Mouse (Mus musculus) thymus, postnatal 14 days (tissue): ENCODE results near the gene Trpm7.

ENCODE experiments used
- DNase-seq: peaks from one replicate; pipeline ENCODE4 v3.0.0; 2021

Gene Trpm7

DNA sequence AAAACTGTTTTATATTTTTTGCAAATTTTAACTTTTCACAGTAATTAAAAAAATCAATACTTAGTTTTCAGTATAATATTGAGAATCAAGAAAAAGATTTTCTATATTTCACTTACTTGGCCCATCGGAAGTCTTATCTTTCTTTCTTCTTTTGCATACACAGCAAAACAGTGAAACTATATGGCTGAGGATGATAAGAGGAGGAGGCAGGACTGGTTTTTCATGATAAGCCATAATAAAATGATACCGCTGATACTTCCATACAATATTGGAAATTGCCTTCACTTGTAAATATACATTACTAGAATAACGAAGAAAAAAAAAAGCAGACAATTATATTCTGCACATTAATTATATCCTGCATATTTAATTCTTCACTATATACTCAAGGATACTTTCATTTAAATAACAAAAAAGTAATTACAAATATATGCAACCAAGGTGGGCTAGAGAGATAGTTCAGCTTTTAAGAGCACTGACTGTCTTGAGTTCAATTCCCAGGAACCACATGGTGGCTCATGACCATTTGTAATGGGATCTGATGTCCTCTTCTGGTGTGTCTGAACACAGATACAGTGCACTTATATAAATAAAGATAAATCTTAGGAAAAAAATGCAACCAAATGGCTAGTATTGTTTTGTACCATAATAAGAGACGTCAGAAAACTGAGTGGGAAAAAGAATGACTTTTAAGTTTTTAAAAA is 59.2 kb downstream of the Trpm7 start:
- DNase-seq = no peak

DNA sequence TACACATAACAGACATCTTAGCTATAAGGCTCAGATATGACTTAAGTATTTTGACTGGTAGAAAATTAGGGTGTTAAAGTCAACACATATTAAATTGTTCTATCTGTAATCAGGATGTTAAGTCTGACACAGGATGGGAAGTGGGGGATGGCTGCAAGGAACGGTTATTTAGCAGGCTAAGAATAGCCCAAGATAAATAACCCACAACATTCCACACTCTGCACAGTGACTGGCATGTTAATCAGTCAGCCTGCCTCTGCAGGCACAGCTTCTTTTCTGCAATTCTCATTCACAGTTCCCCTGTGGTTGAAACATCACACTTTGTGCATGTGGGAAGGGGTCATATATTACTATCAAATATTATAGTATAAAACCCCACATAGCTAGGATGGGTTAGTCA is 60.2 kb downstream of the Trpm7 start:
- DNase-seq = no peak

DNA sequence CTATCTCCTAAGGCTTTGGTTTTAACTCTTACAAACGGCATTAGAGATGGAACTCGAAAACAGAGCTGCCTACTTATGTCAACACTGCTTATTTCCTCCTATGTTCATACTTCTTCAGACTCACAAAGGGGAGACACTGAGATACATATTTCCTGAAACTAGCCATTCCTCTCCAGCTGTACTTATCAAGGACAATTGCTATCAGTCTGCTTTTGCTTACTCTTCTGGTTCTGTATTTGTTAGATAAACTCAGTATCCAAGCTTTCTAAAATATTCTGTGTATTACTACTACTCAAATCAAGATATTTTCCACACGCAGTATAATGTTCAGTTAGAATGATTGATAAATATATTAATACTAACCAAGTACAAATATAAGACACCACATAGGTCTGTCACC is 74.0 kb downstream of the Trpm7 start:
- no peak for DNase-seq

DNA sequence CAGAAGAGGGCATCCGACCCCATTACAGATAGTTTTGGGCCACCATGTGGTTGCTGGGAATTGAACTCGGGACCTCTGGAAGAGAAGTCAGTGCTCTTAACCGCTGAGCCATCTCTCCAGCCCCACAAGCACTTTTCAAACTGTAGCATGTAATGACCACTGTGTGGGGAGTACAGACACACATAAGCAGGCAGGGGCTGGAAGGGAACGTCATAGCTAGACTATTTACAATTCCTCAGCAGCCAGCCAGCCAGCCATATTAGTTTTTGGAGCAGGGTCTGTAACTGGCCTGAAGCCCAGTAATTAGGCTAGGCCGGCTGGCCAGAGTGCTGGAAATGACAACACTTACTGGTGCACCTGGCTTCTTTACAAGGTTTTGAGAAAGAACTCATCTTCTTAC is 77.6 kb downstream of the Trpm7 start:
- no peak for DNase-seq

DNA sequence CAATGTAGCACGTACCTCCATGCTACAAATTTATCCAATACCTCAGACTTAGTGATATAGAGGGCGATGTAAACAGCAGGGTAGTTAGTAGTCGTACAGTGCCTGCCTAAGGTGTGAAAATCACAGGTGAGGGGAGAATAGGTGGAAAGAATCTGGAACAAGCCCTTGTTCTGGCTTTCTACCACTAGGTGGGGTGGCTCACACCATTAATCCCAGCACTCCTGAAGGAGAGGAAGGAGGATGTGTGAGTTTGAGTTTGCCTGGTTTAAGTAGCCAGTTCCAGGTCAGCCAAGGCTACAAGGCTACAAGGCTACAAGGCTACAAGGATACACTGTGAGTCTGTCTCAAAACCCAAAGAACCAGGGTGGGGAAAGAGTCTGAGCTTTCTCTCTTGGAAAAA is 80.3 kb downstream of the Trpm7 start:
- no peak for DNase-seq

DNA sequence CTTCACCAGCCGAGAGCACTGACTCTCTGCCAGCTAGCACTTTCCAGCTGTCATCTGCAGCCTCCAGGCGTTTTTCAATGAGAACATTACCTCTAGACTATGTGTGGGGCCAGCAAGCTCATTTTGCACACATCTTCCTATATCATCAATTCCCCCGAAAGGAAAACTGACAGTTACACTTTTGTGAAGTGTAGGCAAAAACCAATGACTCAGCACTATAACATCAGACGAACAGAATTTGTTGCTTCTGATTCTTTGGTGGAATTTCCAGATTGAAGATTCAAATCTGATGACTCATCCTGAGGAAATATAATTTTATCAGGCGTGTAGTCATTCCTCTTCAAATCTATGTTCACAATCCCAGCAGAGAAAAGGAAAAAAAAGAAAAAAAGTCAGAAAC is 83.4 kb downstream of the Trpm7 start:
- no peak for DNase-seq

DNA sequence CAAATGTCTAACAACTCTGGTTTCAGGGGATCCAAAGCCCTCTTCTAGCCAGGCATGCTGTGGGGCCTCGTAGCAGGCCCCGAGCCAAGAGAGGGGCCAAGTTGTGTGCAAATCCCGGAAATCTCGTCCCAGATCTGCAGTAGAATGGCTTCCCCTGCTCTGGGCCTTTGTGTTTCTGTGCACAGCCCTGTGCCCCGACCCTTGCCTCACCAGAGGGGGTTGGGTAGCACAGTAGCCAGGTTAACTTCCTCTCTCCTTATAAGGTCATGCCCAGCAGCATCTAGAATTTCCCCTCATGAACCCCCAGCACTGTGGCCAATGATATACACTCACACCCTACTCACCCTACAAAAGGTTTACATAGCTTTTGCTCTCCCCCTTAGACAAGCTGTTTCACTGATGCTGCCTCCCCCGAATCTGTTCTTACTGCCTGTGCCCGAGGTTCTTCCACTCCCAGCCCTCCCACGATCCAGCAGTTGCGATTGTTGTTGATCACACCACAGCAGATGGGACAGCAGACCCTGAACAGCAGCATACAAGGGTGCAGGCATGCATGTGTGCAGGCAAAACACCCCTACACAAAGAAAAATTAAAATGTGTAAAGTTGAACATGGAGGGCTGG is 88.2 kb downstream of the Trpm7 start:
- DNase-seq = no peak

DNA sequence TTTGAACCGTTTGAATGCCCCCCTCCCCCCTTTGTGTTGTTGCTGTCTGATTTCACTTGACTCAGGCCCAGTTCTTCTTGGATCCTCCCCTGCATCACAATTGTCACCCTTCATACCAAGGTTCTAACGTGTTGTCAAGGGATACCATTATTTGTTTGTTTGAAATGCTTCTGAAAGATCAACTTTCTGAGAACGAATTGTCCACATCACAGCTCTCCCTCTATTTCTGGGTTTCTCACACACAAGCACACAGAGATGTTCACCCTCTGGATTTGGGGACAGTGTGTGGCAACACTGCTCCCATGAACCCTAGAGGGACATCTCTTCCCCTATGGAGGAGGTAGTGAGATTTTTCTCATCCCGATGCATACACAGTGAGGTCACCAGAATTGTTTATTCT is 92.7 kb downstream of the Trpm7 start, which contains the start of gene Usp50:
Gene Usp50, minus strand, starts transcription at position 101 of the 400 bp plus-strand sequence.
- no peak for DNase-seq

DNA sequence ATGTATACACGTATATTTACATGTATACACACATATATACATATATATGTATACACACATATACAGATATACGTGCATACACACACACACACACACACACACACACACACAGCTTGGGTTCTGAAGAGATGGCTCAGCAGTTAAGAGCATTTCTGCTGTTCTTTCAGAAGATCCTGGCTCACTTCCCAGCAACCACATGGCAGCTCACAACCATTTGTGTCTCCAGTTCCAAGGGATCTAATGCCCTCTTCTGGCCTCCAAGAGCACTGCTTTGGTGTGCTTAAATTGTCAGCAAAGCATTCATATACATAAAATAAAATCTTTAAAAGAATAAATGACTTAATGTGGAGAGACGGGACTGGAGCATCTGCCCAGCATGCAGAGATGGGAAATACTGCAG is 93.6 kb downstream of the Trpm7 start:
- no peak for DNase-seq

DNA sequence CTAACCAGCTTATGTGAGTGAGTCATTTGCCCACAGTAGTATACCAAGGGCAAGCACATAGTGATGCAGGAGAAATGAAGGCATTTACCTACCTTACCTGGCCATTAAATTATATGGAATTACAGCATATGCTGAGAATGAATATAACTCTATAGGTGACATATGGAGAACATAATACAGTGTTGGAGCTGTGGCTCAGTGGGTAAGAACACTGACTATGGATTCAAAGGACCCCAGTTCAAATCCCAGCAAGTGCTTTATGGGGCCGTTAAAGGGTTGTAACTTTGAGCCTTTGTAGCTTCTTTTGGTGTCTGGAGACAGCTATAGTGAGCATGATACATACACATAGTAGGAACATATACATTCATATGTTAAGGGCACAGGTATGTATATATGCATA is 94.6 kb downstream of the Trpm7 start:
- no peak for DNase-seq

DNA sequence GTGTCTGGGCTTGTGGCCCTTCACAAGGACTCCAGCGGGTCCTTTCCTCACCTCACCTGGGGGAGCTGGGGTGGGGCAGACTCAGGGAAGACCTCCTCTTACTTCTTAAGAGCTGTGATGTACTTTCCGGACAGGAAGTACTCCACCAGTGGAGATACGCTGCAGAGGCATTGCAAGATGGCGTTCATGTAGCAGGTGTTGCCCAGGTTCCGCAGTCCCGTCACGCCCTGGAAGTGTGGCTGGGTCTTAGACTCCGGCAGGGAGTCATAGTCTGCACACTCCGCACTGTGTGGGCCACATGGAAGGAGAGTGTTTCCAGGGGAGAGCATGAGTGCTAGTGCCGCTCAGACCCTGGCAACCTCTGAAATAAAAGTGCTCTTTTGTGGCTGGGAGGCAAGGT is 95.7 kb downstream of the Trpm7 start:
- no peak for DNase-seq

DNA sequence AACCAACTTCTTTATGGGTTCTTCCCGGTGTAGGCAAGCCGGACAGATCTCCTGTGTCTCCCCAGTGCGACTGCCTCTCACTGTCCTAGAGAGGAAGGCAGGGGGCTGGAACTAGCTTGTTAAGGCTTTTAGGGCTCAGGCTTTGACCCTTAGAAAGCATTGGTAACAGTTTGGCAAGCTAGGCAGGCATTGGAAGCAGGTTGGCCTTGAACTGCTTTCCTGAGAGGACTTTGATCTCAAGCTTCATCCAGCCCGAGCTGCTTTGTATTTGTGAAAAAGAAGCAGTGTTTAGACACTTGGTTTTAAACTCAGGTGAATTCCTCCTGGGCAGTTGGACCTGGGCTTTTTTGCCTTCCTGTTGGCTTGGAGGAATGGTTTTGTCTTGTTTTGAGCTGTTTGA is 97.2 kb downstream of the Trpm7 start:
- DNase-seq = no peak

DNA sequence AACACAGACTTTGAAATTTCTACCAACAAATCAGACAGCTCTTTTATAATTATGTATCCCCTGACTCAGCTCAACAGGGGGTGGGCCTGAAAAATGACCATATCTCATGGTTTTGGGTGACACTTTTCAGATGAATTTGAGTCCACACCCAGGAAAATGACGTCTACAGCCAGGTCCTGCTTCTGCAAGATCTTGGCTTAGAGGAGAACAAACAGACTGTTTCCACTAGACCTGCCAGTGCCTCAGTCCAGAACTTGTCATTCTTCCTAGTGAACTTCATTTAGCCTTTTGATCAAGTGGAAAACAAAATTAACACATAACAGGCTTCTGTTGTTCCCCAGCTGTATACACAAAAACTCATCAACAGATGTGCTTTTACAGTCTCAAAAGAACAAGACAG is 99.6 kb downstream of the Trpm7 start:
- DNase-seq = no peak

DNA sequence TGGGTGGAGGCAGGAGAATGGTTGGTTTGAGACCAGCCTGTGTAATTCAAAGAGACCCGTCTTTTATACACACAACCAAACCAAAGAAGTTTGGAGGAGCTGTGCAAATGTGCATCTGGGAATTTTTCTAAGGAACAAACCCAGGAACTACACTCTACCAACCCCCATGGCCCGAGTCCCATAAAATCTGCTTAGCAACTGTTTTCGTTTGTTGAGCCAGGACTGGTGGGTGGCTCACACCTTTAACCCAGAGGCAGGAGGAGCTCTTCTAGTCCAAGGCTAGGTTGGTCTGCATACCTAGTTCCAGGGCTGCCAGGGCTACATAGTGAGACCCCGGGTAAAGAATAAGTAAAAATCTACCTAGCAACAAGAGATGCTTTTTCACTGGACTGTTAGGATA is 100.1 kb downstream of the Trpm7 start:
- DNase-seq = no peak

DNA sequence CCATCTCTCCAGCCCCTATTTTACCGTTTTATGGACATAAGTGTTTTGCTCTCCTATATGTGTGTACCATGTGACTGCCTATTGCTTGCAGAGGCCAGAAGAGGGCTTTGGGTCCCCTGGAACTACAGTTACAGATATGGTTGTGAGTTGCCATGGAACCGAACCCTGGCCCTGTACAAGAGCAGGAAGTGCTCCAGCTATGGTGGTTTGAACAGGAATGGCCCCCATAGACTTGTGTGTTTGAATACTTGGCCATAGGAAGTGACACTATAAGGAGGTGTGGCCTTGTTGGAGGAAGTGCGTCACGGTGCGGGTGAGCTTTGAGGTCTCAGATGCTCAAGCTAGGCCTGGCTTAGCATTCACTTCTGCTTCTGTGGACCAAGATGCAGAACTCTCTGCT is 103.8 kb downstream of the Trpm7 start:
- DNase-seq = no peak

DNA sequence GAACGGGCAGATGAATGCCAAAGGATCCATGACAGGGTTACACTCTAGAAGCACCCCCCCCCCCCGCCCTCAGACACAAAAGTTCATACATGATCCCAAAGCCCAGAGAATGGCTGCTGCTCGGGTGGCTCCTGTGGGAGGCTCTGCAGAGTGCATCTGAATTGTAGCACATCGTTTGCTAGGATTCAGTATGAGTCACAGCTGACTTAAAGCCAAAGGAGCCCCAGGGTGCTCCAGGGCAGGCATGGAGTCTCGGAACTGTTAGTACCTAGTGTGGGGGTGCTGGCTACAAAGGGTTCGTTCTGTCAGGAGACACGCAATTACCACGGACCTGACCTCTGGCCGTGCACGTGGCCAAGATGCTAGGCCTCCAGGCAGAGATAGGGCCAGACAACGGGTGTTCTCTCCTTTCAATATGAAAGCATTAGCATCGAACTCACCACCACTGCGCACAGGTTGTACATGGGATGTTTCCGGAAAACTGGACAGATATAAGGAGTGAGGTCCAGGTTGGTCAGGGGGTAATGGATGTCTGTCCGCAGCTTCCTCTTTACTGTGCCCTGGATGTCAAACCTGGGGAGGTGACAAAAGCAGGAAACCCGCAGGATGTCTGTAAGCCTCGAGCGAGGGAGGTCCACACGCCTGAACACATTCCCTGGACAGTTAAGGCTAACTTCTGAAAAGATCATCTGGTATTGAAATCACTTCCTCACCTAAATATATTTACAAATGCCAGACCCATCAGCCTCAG is 106.4 kb downstream of the Trpm7 start:
- DNase-seq = no peak

DNA sequence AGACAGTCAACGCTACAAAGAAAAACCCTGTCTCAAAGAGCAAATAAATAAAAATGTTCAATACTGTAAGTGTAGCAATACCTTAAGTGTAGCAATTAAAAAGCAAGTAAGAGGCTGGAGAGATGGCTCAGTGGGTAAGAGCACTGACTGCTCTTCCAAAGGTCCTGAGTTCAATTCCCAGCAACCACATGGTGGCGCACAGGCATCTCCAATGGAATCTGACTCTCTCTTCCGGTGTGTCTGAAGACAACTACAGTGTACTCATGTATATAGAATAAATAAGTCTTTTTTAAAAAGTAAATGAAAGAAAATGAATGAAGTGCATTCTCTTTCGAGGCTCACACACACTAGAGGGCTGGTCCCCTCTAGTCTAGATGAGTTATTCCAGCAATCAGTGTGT is 107.8 kb downstream of the Trpm7 start:
- no peak for DNase-seq

DNA sequence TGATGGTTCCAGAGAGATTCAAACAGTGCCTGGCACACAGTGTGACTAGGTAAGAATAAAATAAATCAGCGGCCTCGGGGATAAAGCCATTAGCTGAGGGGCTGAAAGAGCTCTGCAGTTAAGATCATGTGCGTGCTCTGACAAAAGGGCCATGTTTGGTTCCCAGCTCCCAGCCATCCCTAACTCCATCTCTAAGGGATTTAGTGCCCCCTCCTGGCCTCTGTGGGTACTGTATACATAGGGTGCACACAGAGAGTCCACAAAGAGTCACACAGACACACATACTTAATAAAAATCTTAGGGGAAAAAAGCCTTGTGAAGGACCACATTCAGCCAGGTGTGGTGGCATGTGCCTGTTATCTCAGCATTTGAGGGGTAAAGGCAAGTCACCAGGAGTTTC is 108.4 kb downstream of the Trpm7 start:
- no peak for DNase-seq

DNA sequence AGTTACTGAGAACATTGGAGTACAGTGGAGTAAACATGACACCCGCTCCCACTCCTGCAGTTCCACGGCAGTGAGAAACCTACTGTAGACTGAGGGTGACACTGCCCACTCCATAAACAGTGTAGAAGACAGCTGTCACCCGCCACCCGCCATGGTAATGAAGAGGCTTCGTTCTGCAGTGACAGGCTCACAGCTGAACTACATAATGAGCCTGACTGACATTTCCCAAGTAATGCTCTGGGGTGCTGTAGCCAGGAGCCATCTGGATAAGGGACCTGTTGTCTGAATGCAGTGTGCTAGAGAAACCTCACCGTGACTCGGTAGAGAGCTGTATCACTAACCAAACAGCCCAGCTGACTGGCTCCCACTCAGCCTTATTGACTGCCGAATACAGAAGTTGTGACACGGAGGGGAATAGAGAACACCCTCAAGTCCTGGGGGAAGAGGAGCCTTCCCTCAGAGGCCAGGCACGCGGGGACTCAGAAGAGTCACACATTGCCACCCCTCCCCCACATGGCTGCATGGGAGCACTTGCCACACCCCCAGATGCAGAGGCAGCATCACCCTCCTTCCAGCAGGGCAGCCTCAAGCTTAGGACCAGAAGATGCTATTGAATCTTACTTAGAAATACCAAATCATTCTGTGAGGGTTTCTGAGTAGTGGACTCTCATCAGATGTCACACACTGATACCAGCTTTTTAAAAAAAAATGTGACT is 110.0 kb downstream of the Trpm7 start:
- no peak for DNase-seq

DNA sequence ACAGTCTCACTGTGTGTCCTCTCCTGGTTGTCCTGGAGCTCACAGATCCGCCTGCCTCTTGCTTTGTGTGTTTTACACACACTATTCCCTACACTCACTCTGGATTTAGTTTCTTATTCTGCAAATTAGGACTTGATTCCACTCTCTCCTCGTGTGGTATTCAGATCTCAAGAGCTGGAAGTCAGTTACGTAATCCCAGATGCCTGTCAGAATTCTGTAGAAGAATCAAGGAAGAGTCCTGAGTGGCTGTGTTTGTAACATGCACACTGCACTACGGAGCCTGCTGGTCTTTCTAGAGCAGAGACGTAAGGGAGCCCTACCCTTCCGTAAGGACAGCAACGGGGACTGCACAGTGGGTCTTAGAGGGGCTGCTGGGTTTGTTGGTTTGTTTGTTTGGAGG is 116.7 kb downstream of the Trpm7 start:
- DNase-seq = no peak

DNA sequence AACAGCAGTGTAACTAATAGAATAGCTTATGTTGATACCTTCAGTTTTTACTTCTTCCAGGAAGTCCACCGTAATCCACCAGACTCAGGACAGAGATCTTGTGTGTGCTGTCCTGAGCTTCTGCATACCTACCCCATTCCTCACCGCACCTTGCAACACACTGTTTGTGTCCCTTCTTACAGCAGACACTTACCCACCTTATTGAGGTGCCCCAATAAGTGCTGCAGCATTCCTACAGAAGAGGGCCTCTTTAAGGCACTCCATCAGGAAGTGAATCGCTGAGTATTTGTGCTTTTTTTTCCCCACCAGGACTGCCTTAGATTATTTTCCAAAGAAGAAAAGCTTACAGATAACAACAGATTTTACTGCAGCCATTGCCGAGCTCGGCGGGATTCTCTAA is 120.4 kb downstream of the Trpm7 start:
- no peak for DNase-seq

DNA sequence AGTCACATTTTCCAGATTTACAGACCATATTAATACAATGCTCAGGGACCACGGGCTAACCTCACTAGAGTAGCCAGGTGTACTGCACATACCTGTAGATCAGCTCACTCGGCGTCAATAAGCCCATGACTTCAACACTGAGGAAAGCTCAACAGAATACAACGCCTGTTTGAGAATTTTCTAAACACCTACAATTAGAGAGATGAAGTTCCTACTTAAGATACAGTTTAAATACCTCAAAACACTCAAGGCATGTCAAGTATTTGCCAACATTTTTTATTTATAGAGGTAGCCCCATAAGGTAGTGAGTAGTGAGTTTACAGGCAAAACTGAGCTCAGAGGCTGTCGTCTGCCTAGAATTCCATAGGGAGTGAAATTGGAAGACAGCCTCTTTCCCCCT is 132.6 kb downstream of the Trpm7 start:
- DNase-seq = no peak
